Mouse (Mus musculus): Measurements from ENCODE around the gene Acsm2.

GRCm38 (mm10) chr7:119526486-119526885 is 27.7 kb upstream of the Acsm2 start:
- TF ChIP-seq CTCF (IDR thresholded peaks at IDR 0.05; ENCODE audit: borderline replicate concordance, insufficient read depth, low read depth, low read length) (no peak), POLR2A (IDR thresholded peaks at IDR 0.05; ENCODE audit: borderline replicate concordance, insufficient read depth, low read length) (no peak)

Data from cerebellum, adult 2 months (tissue).